Mouse (Mus musculus) megakaryocyte, embryonic 14.5 days (primary cell): Measurements from ENCODE around the gene Vmn1r237. TPM values are rescaled to one million over a fixed set of nuclear protein-coding genes. Genes with fewer than 3 reads are reported as not detected.

Experiments used
- H3K27me3 ChIP-seq: replicated peaks from 2 replicates; pipeline ENCODE3; 2012; ENCODE audit warnings: inconsistent platforms
- H3K36me3 ChIP-seq: replicated peaks from 2 replicates; pipeline ENCODE3; 2012; ENCODE audit warnings: low read length, inconsistent platforms, mixed read lengths
- H3K4me1 ChIP-seq: 2 replicates; pipeline ENCODE4 v1.6.1; 2012; ENCODE audit warnings: inconsistent platforms
- H3K4me3 ChIP-seq: replicated peaks from 2 replicates; pipeline ENCODE3; 2012; ENCODE audit warnings: moderate library complexity, mild to moderate bottlenecking, inconsistent platforms
- H3K9me3 ChIP-seq: 2 replicates; pipeline ENCODE4 v1.6.1; 2012; ENCODE audit warnings: inconsistent platforms
- FLI1 ChIP-seq: IDR thresholded peaks from 2 replicates; pipeline ENCODE4 v1.6.1; 2012; ENCODE audit warnings: low read length, inconsistent platforms, mixed read lengths
- GATA1 ChIP-seq: IDR thresholded peaks from 3 replicates; pipeline ENCODE4 v1.6.1; 2012; ENCODE audit warnings: mixed read lengths, low read length, inconsistent platforms, borderline replicate concordance
- polyA plus RNA-seq: library from polyadenylated mRNA; stranded (reverse); fragments of >175 nt; gene quantifications from 2 replicates; pipeline ENCODE4 v1.2.3, GENCODE M21; 2012; ENCODE audit warnings: low replicate concordance; ENCODE audit not compliant: insufficient read depth

The Vmn1r237 gene
- polyA plus RNA-seq = not detected in 2 replicates

DNA sequence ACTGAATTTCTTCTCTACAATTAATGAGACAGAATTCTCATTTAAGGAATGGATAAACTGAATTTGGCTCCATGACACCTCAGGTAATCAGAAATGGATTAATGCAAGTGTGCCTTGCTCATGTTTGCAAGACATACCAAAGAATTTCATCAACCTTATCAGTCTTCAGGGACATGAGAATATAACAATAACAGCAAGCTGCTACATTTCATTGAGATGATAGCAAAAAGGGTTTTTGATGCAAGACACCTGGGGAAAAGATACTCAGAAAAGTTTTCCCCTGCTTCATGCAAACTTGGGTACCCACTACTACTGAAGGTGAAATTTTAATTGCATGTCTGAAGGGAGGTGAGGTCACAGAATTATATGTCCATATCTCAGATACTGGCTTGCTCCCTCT, at the start of gene Vmn1r237:
Gene Vmn1r237, plus strand, starts transcription at position 301 of the 400 bp plus-strand sequence.
- no peaks in the 10 kb centered on the region for H3K27me3 ChIP-seq
- H3K4me1 ChIP-seq = no peaks in the 10 kb centered on the region
- H3K36me3 ChIP-seq = no peaks in the 10 kb centered on the region
- H3K9me3 ChIP-seq = no peaks in the 10 kb centered on the region
- no peak for TF ChIP-seq FLI1
- no peak for TF ChIP-seq GATA1
- H3K4me3 ChIP-seq = no peak within 1 kb of the TSS

GRCm38 (mm10) chr17:21272103-21272502, 39.6 kb upstream of the Vmn1r237 start:
- no peak for TF ChIP-seq FLI1
- TF ChIP-seq GATA1 = no peak
- Histone ChIP-seq H3K27me3 (peaks cover 6% of the 10 kb centered on the region), H3K4me1 (peaks cover 19% of the 10 kb centered on the region), H3K9me3 (no peaks in the 10 kb centered on the region), H3K4me3 (no peak overlapping the region), H3K36me3 (no peaks in the 10 kb centered on the region)

GRCm38 (mm10) chr17:21282642-21283041, 29.0 kb upstream of the Vmn1r237 start, which contains the start of gene Vmn1r236:
TSS of gene Vmn1r236 (plus strand) at chr17:21282942.
- H3K9me3 ChIP-seq = no peaks in the 10 kb centered on the region
- H3K4me3 ChIP-seq = no peak within 1 kb of the TSS
- H3K36me3 ChIP-seq = no peaks in the 10 kb centered on the region
- H3K27me3 ChIP-seq = no peaks in the 10 kb centered on the region
- no peaks in the 10 kb centered on the region for H3K4me1 ChIP-seq
- no peak for TF ChIP-seq FLI1
- TF ChIP-seq GATA1 = no peak

DNA sequence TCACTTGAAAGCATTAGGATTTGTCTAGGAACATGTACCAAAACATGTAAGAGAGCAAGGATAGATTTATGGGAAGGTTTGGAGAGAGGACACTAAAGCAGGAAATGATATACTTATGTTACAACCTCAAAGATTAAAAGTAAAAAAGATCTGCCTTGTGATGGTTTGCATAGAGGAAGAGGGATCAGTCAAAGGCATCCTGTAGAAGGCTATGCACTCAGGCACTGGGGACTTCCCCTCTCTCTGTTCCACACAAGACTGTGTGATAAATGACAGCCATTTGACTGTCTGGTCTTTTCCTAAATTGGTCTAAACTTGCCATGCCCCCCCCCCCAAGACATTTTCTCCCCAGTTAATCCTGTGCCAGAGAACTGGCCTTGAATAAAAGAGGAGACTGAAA, 27.3 kb upstream of the Vmn1r237 start:
- no peaks in the 10 kb centered on the region for H3K4me1 ChIP-seq
- H3K27me3 ChIP-seq = no peaks in the 10 kb centered on the region
- H3K36me3 ChIP-seq = no peaks in the 10 kb centered on the region
- TF ChIP-seq GATA1 = no peak
- no peak for TF ChIP-seq FLI1
- H3K4me3 ChIP-seq = no peak overlapping the region
- no peaks in the 10 kb centered on the region for H3K9me3 ChIP-seq

GRCm38 (mm10) chr17:21289695-21290094, 22.0 kb upstream of the Vmn1r237 start:
- Histone ChIP-seq H3K36me3 (no peaks in the 10 kb centered on the region), H3K4me3 (no peak overlapping the region), H3K4me1 (no peaks in the 10 kb centered on the region), H3K9me3 (no peaks in the 10 kb centered on the region), H3K27me3 (no peaks in the 10 kb centered on the region)
- no peak for TF ChIP-seq FLI1
- TF ChIP-seq GATA1 = no peak

Other genes with a start within 250 kb of the Vmn1r237 start
- gene Vmn1r234, start 85.8 kb upstream of the Vmn1r237 start, polyA plus RNA-seq = not detected in 2 replicates
- 0.04 TPM in 1 of 2 replicates, not detected in the other for gene Vmn1r235, start 55.5 kb upstream of the Vmn1r237 start, polyA plus RNA-seq
- gene Vmn1r236, start 28.9 kb upstream of the Vmn1r237 start, polyA plus RNA-seq = not detected in 2 replicates
- not detected in 2 replicates for gene Zfp677, start 71.9 kb downstream of the Vmn1r237 start, polyA plus RNA-seq
- not detected in 2 replicates for gene Zfp54, start 111.4 kb downstream of the Vmn1r237 start, polyA plus RNA-seq
- gene Zfp51, start 138.5 kb downstream of the Vmn1r237 start, polyA plus RNA-seq = 0.36 TPM in 1 of 2 replicates, not detected in the other
- 2.9 TPM in 1 of 2 replicates, not detected in the other for gene Zfp53, start 177.1 kb downstream of the Vmn1r237 start, polyA plus RNA-seq
- 1.1 TPM in 1 of 2 replicates, not detected in the other for gene Zfp52, start 223.7 kb downstream of the Vmn1r237 start, polyA plus RNA-seq